Mouse (Mus musculus) frontal cortex, postnatal 25 days (tissue): ENCODE measurements at regions not wholly inside any gene's neighbourhood (a gene's known extent, or its start where the extent isn't known, plus 50 kb on each side); places are given as distances from the start of the nearest gene placed in this dataset.
"Not testable (repeated sequence)": the region's sequence is repeated elsewhere in the genome, so short reads cannot be mapped to it uniquely, and the experiment has no call there.

Experiments
- DNase-seq, 2 experiments: peaks; one replicate each; pipeline ENCODE4 v3.0.0; 2022; ENCODE audit warnings: low spot score in 2 of 2

GRCm38 (mm10) chr15:31987291-31987690 lies 189.8 kb upstream of the Tas2r119 start:
- DNase-seq, result no peak

- DNase-seq, result no peak
These were observed 188.0 kb upstream of the Tas2r119 start for GRCm38 (mm10) chr15:31989093-31989492.

GRCm38 (mm10) chr15:31989593-31990290 lies 187.3 kb upstream of the Tas2r119 start:
- DNase-seq, result no peak

GRCm38 (mm10) chr15:31997996-31998395 lies 179.1 kb upstream of the Tas2r119 start:
- no peak for DNase-seq

- no peak for DNase-seq
These were observed 177.5 kb upstream of the Tas2r119 start for GRCm38 (mm10) chr15:31999553-31999952.

- DNase-seq, result peak; percentile 14 to 41
These were observed 174.1 kb upstream of the Tas2r119 start for GRCm38 (mm10) chr15:32002950-32003422.

GRCm38 (mm10) chr15:32003489-32003888 lies 173.6 kb upstream of the Tas2r119 start:
- DNase-seq, result no peak

- no peak for DNase-seq
These were observed 171.1 kb upstream of the Tas2r119 start for GRCm38 (mm10) chr15:32005986-32006385.

GRCm38 (mm10) chr15:32009818-32010217 lies 167.3 kb upstream of the Tas2r119 start:
- DNase-seq, result no peak

GRCm38 (mm10) chr15:32012044-32012443 lies 165.0 kb upstream of the Tas2r119 start:
- peak in 1 of 2 experiments; percentile 25 for DNase-seq

GRCm38 (mm10) chr15:32012838-32013237 lies 164.3 kb upstream of the Tas2r119 start:
- DNase-seq, result no peak

GRCm38 (mm10) chr15:32015169-32015568 lies 161.9 kb upstream of the Tas2r119 start:
- DNase-seq, result no peak

GRCm38 (mm10) chr15:32020323-32021008 lies 156.6 kb upstream of the Tas2r119 start:
- no peak for DNase-seq

GRCm38 (mm10) chr15:32021009-32021602 lies 156.0 kb upstream of the Tas2r119 start:
- DNase-seq, result no peak

- no peak for DNase-seq
These were observed 143.0 kb upstream of the Tas2r119 start for GRCm38 (mm10) chr15:32034091-32034490.

GRCm38 (mm10) chr15:32034790-32035189 lies 142.3 kb upstream of the Tas2r119 start:
- DNase-seq, result no peak

GRCm38 (mm10) chr15:32041764-32042163 lies 135.3 kb upstream of the Tas2r119 start:
- no peak for DNase-seq

GRCm38 (mm10) chr15:32042173-32042572 lies 134.9 kb upstream of the Tas2r119 start:
- no peak for DNase-seq

- no peak for DNase-seq
These were observed 134.5 kb upstream of the Tas2r119 start for GRCm38 (mm10) chr15:32042589-32042988.

- DNase-seq, result no peak
These were observed 133.9 kb upstream of the Tas2r119 start for GRCm38 (mm10) chr15:32043207-32043606.

- DNase-seq, result not testable (repeated sequence)
These were observed 133.4 kb upstream of the Tas2r119 start for GRCm38 (mm10) chr15:32043670-32044069.

- no peak for DNase-seq
These were observed 128.3 kb upstream of the Tas2r119 start for GRCm38 (mm10) chr15:32048836-32049235.

- no peak for DNase-seq
These were observed 115.5 kb upstream of the Tas2r119 start for GRCm38 (mm10) chr15:32061573-32061972.
